Mouse (Mus musculus): Measurements from ENCODE around the gene Dab1.

GRCm38 (mm10) chr4:104456173-104456873 is 837.2 kb downstream of the Dab1 start:
- no peak for TF ChIP-seq CTCF (IDR thresholded peaks at IDR 0.05; ENCODE audit: low read depth, low read length)
- TF ChIP-seq POLR2A (IDR thresholded peaks at IDR 0.05; ENCODE audit: extremely low read depth, insufficient read depth, low read length) = no peak
